Mouse (Mus musculus): Measurements from ENCODE around the gene Tmem258. TPM values are rescaled to one million over a fixed set of nuclear protein-coding genes. Genes with fewer than 3 reads are reported as not detected.

Tmem258 gene
- polyA plus RNA-seq, 1 experiment from 2014 or later = 452 TPM

- no peak for ATAC-seq (ENCODE audit: insufficient read depth, low FRiP score)
- H3K36me3 ChIP-seq (ENCODE audit: control insufficient read depth, insufficient read depth, low read length) = peaks cover 24% of the 10 kb centered on the region
- 46% methylated on average over 2 of the region's 2 CpGs for WGBS
These were observed 13.0 kb upstream of the Tmem258 start for GRCm38 (mm10) chr19:10190796-10191195.

DNA sequence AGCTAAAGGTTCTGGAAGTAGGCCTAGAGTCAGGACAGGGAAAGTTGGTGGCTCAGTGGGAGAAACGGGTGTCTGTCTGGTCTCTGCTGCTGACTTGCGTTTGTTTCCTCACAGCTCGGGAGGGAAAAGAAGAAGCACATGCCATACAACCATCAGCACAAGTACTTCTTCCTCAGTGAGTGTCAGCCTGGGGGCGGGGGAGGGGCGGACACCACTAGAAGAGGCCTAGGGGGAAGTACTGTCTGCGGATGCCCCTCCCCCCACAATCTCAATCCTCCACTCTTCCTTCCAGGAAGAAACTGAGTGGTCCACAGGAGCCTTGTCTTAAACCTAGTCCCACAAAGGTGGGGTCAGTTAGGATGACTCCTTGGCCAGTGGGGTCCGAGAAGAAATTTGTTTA is 12.5 kb upstream of the Tmem258 start:
- H3K4me3 ChIP-seq (replicated peaks; ENCODE audit: low read length) = no peak overlapping the region
- H3K27me3 ChIP-seq (ENCODE audit: control insufficient read depth, insufficient read depth, low read length) = no peaks in the 10 kb centered on the region
- no peaks in the 10 kb centered on the region for H3K4me1 ChIP-seq (ENCODE audit: control insufficient read depth, insufficient read depth, low read length)
- H3K9me3 ChIP-seq (replicated peaks; ENCODE audit: control insufficient read depth, low read length) = no peaks in the 10 kb centered on the region
- peak; percentile 34; the same call in 1 of the 2 replicates for ATAC-seq (ENCODE audit: insufficient read depth, low FRiP score)
- 59% methylated on average over 7 of the region's 7 CpGs for WGBS
- peaks cover 26% of the 10 kb centered on the region for H3K36me3 ChIP-seq (ENCODE audit: control insufficient read depth, insufficient read depth, low read length)
- no peak overlapping the region for H3K4me2 ChIP-seq (ENCODE audit: low read depth, low read length)
- no peak overlapping the region for H3K9ac ChIP-seq (ENCODE audit: low read length)
- no peak overlapping the region for H3K27ac ChIP-seq (ENCODE audit: low read length)

More at GRCm38 (mm10) chr19:10190796-10191195, 13.0 kb upstream of the Tmem258 start:
- no peak overlapping the region for H3K4me2 ChIP-seq (ENCODE audit: low read depth, low read length)
- no peak overlapping the region for H3K27ac ChIP-seq (ENCODE audit: low read length)
- no peak overlapping the region for H3K9ac ChIP-seq (ENCODE audit: low read length)
- no peak overlapping the region for H3K4me3 ChIP-seq (replicated peaks; ENCODE audit: low read length)
- H3K27me3 ChIP-seq (ENCODE audit: control insufficient read depth, insufficient read depth, low read length) = no peaks in the 10 kb centered on the region
- no peaks in the 10 kb centered on the region for H3K4me1 ChIP-seq (ENCODE audit: control insufficient read depth, insufficient read depth, low read length)
- no peaks in the 10 kb centered on the region for H3K9me3 ChIP-seq (replicated peaks; ENCODE audit: control insufficient read depth, low read length)

DNA sequence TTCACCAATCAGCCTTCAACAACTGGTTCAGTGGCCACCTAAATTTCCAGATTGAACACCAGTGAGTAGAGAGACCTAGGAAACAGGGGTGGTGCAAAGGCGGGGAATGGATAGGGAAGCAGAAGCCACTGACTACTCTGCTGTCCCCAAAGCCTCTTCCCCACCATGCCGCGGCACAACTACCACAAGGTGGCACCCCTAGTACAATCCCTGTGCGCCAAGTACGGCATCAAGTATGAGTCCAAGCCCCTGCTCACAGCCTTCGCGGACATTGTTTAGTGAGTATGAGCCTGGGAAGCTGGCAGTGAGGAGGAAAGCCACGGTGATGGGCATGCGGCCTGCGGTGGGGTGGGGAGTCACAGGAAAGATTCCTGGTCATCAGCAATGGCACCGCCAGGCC is 9.5 kb upstream of the Tmem258 start:
- H3K36me3 ChIP-seq (ENCODE audit: control insufficient read depth, insufficient read depth, low read length) = peaks cover 9% of the 10 kb centered on the region; the same call in 1 of the 2 replicates
- no peak overlapping the region for H3K4me3 ChIP-seq (replicated peaks; ENCODE audit: low read length)
- ATAC-seq (ENCODE audit: insufficient read depth, low FRiP score) = no peak
- H3K4me1 ChIP-seq (ENCODE audit: control insufficient read depth, insufficient read depth, low read length) = no peaks in the 10 kb centered on the region
- 83% methylated on average over 11 of the region's 11 CpGs for WGBS
- no peak overlapping the region for H3K27ac ChIP-seq (ENCODE audit: low read length)
- H3K9ac ChIP-seq (ENCODE audit: low read length) = no peak overlapping the region
- no peaks in the 10 kb centered on the region for H3K9me3 ChIP-seq (replicated peaks; ENCODE audit: control insufficient read depth, low read length)
- no peaks in the 10 kb centered on the region for H3K27me3 ChIP-seq (ENCODE audit: control insufficient read depth, insufficient read depth, low read length)
- H3K4me2 ChIP-seq (ENCODE audit: low read depth, low read length) = no peak overlapping the region

DNA sequence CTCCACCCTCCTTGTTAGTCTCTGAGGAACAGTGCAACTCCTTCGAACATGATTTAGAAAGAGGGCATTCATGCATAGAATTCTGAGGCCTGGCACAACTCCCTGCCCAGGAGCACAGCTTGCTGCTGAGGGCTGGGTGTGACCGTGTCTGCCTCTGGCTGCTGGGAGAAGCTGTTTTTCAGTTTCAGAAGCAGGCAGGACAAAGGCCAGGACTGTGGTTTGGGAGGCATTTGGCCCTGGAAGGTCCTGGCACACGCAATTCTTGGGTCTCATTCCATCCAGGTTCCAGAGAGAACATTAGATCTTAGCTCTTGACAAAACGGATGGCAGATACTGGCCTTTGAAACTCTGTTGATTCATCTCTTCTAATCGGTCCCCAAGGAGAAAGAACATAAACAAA is 8.6 kb upstream of the Tmem258 start:
- 63% methylated on average over 5 of the region's 5 CpGs for WGBS
- H3K27me3 ChIP-seq (ENCODE audit: control insufficient read depth, insufficient read depth, low read length) = no peaks in the 10 kb centered on the region
- no peaks in the 10 kb centered on the region for H3K9me3 ChIP-seq (replicated peaks; ENCODE audit: control insufficient read depth, low read length)
- H3K4me1 ChIP-seq (ENCODE audit: control insufficient read depth, insufficient read depth, low read length) = no peaks in the 10 kb centered on the region
- no peak overlapping the region for H3K9ac ChIP-seq (ENCODE audit: low read length)
- H3K4me3 ChIP-seq (replicated peaks; ENCODE audit: low read length) = no peak overlapping the region
- no peak overlapping the region for H3K27ac ChIP-seq (ENCODE audit: low read length)
- ATAC-seq (ENCODE audit: insufficient read depth, low FRiP score) = no peak
- H3K36me3 ChIP-seq (ENCODE audit: control insufficient read depth, insufficient read depth, low read length) = peaks cover 11% of the 10 kb centered on the region; the same call in 1 of the 2 replicates
- no peak overlapping the region for H3K4me2 ChIP-seq (ENCODE audit: low read depth, low read length)

- no peak overlapping the region for H3K4me3 ChIP-seq (replicated peaks; ENCODE audit: low read length)
- H3K9ac ChIP-seq (ENCODE audit: low read length) = no peak overlapping the region
- H3K4me2 ChIP-seq (ENCODE audit: low read depth, low read length) = no peak overlapping the region
- H3K36me3 ChIP-seq (ENCODE audit: control insufficient read depth, insufficient read depth, low read length) = peaks cover 18% of the 10 kb centered on the region; the same call in 1 of the 2 replicates
- no peaks in the 10 kb centered on the region for H3K4me1 ChIP-seq (ENCODE audit: control insufficient read depth, insufficient read depth, low read length)
- 80% methylated on average over 4 of the region's 4 CpGs for WGBS
- no peaks in the 10 kb centered on the region for H3K27me3 ChIP-seq (ENCODE audit: control insufficient read depth, insufficient read depth, low read length)
- H3K27ac ChIP-seq (ENCODE audit: low read length) = no peak overlapping the region
- no peak for ATAC-seq (ENCODE audit: insufficient read depth, low FRiP score)
- no peaks in the 10 kb centered on the region for H3K9me3 ChIP-seq (replicated peaks; ENCODE audit: control insufficient read depth, low read length)
These were observed 6.7 kb upstream of the Tmem258 start for GRCm38 (mm10) chr19:10197130-10197529.

- Histone ChIP-seq H3K4me1 (ENCODE audit: control insufficient read depth, insufficient read depth, low read length) (peaks cover 8% of the 10 kb centered on the region), H3K4me2 (ENCODE audit: low read depth, low read length) (no peak overlapping the region), H3K27ac (ENCODE audit: low read length) (no peak overlapping the region), H3K27me3 (ENCODE audit: control insufficient read depth, insufficient read depth, low read length) (no peaks in the 10 kb centered on the region), H3K9ac (ENCODE audit: low read length) (no peak overlapping the region), H3K36me3 (ENCODE audit: control insufficient read depth, insufficient read depth, low read length) (peaks cover 18% of the 10 kb centered on the region; the same call in 1 of the 2 replicates), H3K9me3 (replicated peaks; ENCODE audit: control insufficient read depth, low read length) (no peaks in the 10 kb centered on the region), H3K4me3 (replicated peaks; ENCODE audit: low read length) (no peak overlapping the region)
- no peak for ATAC-seq (ENCODE audit: insufficient read depth, low FRiP score)
- WGBS = 75% methylated on average over 2 of the region's 2 CpGs
These were observed 5.5 kb upstream of the Tmem258 start for GRCm38 (mm10) chr19:10198286-10198685.

- Histone ChIP-seq H3K4me1 (ENCODE audit: control insufficient read depth, insufficient read depth, low read length) (peaks cover 9% of the 10 kb centered on the region), H3K9me3 (replicated peaks; ENCODE audit: control insufficient read depth, low read length) (no peaks in the 10 kb centered on the region), H3K4me2 (ENCODE audit: low read depth, low read length) (no peak overlapping the region), H3K4me3 (replicated peaks; ENCODE audit: low read length) (no peak overlapping the region), H3K9ac (ENCODE audit: low read length) (no peak overlapping the region), H3K36me3 (ENCODE audit: control insufficient read depth, insufficient read depth, low read length) (peaks cover 16% of the 10 kb centered on the region; the same call in 1 of the 2 replicates), H3K27ac (ENCODE audit: low read length) (no peak overlapping the region), H3K27me3 (ENCODE audit: control insufficient read depth, insufficient read depth, low read length) (no peaks in the 10 kb centered on the region)
- ATAC-seq (ENCODE audit: insufficient read depth, low FRiP score) = peak; percentile 39; the same call in 1 of the 2 replicates
- WGBS = 26% methylated on average over 3 of the region's 3 CpGs
These were observed 5.1 kb upstream of the Tmem258 start for GRCm38 (mm10) chr19:10198723-10199122.

DNA sequence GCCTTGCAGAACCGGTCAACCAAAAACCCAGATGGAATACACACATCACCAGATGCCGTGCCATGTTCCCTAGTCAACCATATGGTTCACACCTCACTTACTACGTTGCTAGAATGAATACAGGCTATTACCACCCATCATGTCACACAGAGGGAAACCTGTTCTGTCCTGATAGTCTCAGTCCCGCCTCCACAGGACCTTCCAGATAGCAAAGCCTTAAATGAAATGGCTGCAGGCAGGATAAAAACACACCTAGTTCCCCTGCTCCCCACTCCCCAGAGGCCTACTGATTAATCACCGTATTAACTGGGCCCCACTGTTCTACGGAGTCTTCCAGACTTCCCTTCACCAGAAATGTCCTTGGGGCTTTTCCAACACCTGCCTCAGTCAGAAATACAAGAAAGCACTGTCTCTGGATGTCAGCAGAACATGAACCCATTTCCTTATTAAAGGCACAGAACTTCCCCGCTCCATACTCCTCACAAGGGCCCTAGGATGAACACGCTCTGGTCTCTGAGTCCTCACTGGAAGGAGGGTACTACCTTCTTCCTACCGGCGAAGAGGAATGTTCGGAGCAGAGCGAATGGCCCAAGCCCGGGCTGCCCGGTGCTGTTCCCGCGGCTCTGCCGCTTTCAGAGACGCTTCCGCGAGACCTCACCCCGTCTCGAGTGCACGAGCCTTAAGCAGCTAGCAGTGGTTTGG is 517 bp upstream of the Tmem258 start:
- peak overlapping the region; percentile 84 for H3K4me2 ChIP-seq (ENCODE audit: low read depth, low read length)
- WGBS = 1% methylated on average over 23 of the region's 23 CpGs
- H3K27me3 ChIP-seq (ENCODE audit: control insufficient read depth, insufficient read depth, low read length) = no peaks in the 10 kb centered on the region
- H3K4me1 ChIP-seq (ENCODE audit: control insufficient read depth, insufficient read depth, low read length) = peaks cover 13% of the 10 kb centered on the region
- ATAC-seq (ENCODE audit: insufficient read depth, low FRiP score) = no peak; the same call in 1 of the 2 replicates
- H3K9me3 ChIP-seq (replicated peaks; ENCODE audit: control insufficient read depth, low read length) = no peaks in the 10 kb centered on the region
- peaks cover 16% of the 10 kb centered on the region; the same call in 1 of the 2 replicates for H3K36me3 ChIP-seq (ENCODE audit: control insufficient read depth, insufficient read depth, low read length)
- H3K27ac ChIP-seq (ENCODE audit: low read length) = peak overlapping the region; percentile 91
- peak overlapping the region; percentile 81 for H3K9ac ChIP-seq (ENCODE audit: low read length)
- H3K4me3 ChIP-seq (replicated peaks; ENCODE audit: low read length) = peak overlapping the region; percentile 60

- peak overlapping the region; percentile 84 for H3K4me2 ChIP-seq (ENCODE audit: low read depth, low read length)
- H3K9me3 ChIP-seq (replicated peaks; ENCODE audit: control insufficient read depth, low read length) = no peaks in the 10 kb centered on the region
- ATAC-seq (ENCODE audit: insufficient read depth, low FRiP score) = 0 out of 2 replicates have a peak, but pooled peaks have one; percentile 10
- H3K36me3 ChIP-seq (ENCODE audit: control insufficient read depth, insufficient read depth, low read length) = peaks cover 20% of the 10 kb centered on the region
- peak overlapping the region; percentile 60 for H3K4me3 ChIP-seq (replicated peaks; ENCODE audit: low read length)
- H3K27me3 ChIP-seq (ENCODE audit: control insufficient read depth, insufficient read depth, low read length) = no peaks in the 10 kb centered on the region
- H3K9ac ChIP-seq (ENCODE audit: low read length) = peak overlapping the region; percentile 81
- 2% methylated on average over 5 of the region's 5 CpGs for WGBS
- H3K4me1 ChIP-seq (ENCODE audit: control insufficient read depth, insufficient read depth, low read length) = peaks cover 13% of the 10 kb centered on the region
- peak overlapping the region; percentile 91 for H3K27ac ChIP-seq (ENCODE audit: low read length)
These were observed 795 bp downstream of the Tmem258 start for GRCm38 (mm10) chr19:10204616-10205001.
